Mouse (Mus musculus) lung, postnatal 25 days (tissue): ENCODE data around the gene Ccr10.
A peak's percentile ranks its signal among the peaks of the same experiment; 100 is the strongest.

Experiments used
- DNase-seq: peaks from one replicate; pipeline ENCODE4 v3.0.0; 2022; ENCODE audit warnings: low spot score

Gene Ccr10

DNA sequence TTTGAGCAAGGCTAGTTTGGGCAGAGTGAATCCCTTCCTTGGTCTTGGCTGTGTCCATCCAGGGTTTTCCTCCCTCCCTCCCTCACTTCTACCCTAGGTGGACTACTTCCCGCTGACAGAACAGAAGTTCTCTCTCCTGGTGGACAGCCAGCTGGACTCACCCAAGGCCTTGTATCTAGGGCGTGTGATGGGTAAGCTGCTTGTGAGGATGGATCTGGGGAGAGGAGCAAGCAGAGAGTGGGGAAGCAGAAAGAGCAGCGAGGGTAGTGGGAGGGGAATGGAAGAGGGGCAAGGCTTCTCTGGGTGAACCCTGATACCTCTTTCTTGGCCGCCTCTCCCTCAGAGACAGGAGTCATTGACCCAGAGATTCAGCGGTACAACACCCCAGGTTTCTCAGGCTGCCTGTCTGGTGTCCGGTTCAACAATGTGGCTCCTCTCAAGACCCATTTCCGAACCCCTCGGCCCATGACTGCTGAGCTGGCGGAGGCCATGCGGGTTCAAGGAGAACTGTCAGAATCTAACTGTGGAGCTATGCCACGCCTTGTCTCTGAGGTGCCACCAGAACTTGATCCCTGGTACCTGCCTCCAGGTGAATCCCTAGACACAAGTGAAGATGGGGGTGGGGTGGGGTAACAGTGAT lies 13.0 kb upstream of the Ccr10 start:
- DNase-seq: no peak

DNA sequence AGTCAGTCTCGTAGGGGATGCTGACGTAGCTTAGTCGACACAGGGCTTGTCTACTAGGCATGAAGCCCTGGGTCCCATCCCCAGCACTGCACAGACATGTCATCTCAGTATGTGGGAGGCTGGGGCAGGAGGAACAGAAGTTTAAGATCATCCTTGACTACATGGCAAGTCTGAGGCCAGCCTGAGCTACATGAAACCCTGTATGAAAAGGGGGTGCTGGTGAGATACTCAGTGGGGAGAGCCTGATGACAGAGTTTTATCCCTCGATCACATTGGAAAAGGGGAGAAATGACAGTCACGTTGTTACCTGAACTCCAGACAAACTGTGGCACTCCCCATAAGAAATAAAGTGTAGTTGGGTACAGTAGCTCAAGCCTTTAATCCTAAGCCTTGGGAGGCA lies 12.3 kb upstream of the Ccr10 start:
- DNase-seq: no peak

GRCm38 (mm10) chr11:101186526-101187247 lies 11.4 kb upstream of the Ccr10 start:
- no peak for DNase-seq

- no peak for DNase-seq
Measured at GRCm38 (mm10) chr11:101185441-101185840, 10.2 kb upstream of the Ccr10 start.

DNA sequence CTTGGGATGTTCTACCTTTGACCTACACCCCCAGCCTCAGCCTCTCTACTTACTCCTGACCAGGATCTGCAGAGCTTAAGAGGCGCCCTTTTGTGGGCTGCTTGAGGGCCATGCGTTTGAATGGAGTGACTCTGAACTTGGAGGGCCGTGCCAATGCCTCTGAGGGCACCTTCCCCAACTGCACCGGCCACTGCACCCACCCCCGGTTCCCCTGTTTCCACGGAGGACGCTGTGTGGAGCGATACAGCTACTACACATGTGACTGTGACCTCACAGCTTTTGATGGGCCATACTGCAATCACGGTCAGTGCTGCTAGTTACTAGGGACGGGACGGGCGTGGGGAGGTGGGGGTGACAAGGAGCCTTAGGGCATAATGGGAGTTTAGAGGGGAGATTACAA lies 9.7 kb upstream of the Ccr10 start:
- DNase-seq: no peak

DNA sequence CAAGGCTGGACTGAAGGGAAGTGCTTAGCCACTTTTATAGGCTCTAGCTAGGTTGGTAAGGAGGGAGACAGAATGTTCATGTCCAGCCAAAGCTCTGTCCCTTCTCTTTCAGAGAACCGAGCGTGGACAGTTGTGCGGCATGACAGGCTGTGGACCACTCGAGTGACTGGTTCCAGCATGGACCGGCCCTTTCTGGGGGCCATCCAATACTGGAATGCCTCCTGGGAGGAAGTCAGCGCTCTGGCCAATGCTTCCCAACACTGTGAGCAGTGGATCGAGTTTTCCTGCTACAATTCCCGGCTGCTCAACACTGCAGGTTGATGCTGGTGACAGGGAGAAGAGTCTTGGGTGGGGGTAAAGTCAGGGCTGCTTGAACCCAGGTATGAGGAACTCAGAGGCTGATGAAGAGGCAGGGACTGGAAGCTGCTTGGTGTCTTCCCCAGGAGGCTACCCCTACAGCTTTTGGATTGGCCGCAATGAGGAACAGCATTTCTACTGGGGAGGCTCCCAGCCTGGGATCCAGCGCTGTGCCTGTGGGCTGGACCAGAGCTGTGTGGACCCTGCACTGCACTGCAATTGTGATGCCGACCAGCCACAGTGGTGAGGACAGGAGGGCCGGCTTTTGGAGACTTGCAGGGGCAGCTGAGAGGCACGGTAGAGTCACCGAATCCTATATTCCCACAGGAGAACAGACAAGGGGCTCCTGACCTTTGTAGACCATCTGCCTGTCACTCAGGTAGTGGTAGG lies 7.7 kb upstream of the Ccr10 start:
- DNase-seq: no peak

- DNase-seq: no peak
Measured at GRCm38 (mm10) chr11:101181961-101182360, 6.7 kb upstream of the Ccr10 start.

DNA sequence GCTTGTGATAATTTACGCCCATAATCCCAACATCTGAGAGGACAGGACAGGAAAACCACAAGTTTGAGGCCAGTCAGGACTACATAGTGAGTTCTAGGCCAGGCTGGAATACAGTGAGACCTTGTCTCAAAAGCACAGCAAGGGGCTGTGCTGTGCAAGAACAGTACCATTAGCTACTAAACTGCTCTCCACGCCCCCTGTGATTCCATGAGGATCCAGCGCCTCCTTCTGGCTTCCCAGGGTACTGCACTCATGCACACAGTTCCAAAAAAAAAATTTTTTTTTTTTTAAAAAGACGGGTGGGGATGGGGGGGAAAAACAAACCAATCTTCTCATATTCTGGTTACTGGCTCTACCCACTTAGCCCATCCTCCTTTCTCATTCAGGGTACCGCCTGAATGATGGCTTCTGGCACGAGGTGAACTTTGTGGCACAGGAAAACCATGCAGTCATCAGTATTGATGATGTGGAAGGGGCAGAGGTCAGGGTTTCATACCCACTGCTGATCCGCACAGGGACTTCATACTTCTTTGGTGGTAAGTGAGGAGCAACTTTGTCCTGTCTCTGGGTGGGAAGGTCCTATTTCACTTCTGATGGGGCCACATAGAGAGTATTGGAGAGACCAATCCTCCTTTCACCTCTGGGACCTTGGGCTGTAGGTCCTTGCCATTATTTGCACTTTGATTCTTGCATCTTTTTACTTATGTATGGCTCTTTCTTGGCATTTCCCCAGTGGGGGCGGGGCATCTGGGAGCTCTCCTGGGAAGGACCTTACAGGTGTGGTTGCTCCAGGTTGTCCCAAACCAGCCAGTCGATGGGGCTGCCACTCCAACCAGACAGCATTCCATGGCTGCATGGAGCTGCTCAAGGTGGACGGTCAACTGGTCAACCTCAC lies 5.8 kb upstream of the Ccr10 start:
- DNase-seq: peak; percentile 71

GRCm38 (mm10) chr11:101180261-101180660 lies 5.0 kb upstream of the Ccr10 start:
- DNase-seq: no peak

DNA sequence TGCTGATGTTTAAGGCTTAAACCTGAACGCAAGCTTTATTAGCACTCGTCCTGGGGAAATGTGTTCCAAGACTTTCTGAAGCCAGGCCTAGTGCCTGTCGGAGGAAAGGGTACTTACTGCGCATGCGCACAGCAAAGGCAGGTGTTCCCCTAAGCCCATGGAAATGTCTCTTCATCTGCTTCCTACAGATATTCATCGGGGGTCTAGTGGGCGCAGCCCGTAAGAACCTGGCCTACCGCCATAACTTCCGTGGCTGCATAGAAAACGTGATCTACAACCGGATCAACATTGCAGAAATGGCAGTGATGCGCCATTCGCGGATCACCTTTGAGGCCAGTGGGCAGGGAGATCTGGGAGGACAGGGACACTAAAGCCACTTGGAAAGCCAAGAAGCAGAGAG lies 4.1 kb upstream of the Ccr10 start:
- no peak for DNase-seq

- no peak for DNase-seq
Measured at GRCm38 (mm10) chr11:101178061-101179058, 3.1 kb upstream of the Ccr10 start.

GRCm38 (mm10) chr11:101176933-101177773 lies 1.9 kb upstream of the Ccr10 start:
- peak; percentile 50 for DNase-seq

- DNase-seq: no peak
Measured at GRCm38 (mm10) chr11:101176117-101176691, 961 bp upstream of the Ccr10 start.

DNA sequence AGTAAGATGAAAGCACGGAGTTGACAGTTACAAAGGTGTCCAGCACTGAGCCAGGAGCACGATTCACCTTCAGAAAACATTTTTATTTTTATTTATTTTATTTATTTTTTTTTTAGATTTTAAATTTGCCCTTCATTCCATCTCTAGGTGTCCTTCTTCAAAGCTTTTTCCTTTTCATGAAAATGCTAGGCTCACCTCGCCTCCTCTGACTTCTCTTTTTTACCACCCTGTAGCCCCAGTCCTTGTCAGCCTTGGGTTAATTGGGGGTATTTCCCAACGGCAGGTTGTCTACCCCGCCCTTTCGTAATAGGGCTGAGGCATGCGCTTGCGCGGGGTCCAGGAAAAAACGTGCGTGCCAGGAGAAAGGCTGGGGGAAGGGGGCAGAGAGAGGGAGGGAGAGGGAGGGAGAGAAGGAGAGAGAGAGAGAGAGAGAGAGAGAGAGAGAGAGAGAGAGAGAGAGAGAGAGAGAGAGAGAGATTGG lies 433 bp upstream of the Ccr10 start:
- DNase-seq: no peak

DNA sequence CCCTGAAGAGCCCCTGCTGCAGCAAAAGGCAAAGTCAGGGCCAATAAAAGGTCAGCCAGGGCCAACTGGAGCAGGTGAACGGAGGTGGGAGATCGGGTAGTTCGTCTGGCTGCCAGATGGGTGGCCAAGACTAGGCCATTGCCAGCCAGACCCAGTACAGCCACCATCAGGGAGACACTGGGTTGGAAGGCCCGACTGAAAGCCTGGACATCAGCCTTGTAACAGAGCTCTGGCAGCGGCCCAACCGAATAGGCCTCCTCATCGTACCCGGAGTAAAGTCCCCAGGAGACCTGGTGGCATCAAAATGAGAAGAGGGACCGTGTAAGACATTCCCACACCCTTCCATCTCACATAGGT lies 876 bp downstream of the Ccr10 start:
- no peak for DNase-seq

GRCm38 (mm10) chr11:101173631-101174388 lies 1.4 kb downstream of the Ccr10 start:
- peak; percentile 80 for DNase-seq

DNA sequence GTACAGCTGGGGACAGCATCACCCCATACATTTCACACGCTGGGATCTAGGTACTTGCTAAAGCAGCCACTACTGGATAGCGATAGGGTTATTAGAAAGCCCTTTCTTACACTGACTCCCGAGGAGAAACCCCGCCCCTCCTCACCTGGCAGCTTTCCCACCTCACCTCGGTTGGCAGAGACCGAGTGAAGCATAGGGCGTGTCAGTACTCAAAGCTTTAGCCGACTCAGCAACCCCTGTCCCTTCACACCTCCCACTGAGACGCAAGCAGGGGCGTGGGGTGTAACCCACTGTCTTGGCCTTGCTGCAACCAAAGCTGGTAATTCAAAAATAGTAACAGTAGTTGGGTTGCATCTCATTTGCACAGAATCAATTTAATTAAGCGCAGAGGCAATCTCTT lies 2.1 kb downstream of the Ccr10 start:
- DNase-seq: peak; percentile 74

- DNase-seq: no peak
Measured at GRCm38 (mm10) chr11:101172434-101172815, 2.8 kb downstream of the Ccr10 start.
